Mouse (Mus musculus) CH12.LX (cell line): ENCODE data around the gene Galnt3.

ENCODE experiments used
- CTCF ChIP-seq, 2 experiments: IDR thresholded peaks in 1 of 2; conservative IDR thresholded peaks in 1 of 2; 2 replicates each; pipeline ENCODE4 v1.5.1; 2011 to 2012; ENCODE audit warnings: low read depth in 2 of 2, low read length in 2 of 2, improper control_type of control experiment in 1 of 2, inconsistent platforms in 1 of 2, mild to moderate bottlenecking in 1 of 2, moderate library complexity in 1 of 2
- EP300 ChIP-seq: IDR thresholded peaks from 2 replicates; pipeline ENCODE4 v1.6.1; 2011; ENCODE audit warnings: low read length, improper control_type of control experiment
- ETS1 ChIP-seq: conservative IDR thresholded peaks from 2 replicates; pipeline ENCODE4 v1.6.1; 2012; ENCODE audit warnings: low read depth, mild to moderate bottlenecking, inconsistent platforms, low read length, improper control_type of control experiment, moderate library complexity
- MAX ChIP-seq: IDR thresholded peaks from 2 replicates; pipeline ENCODE4 v1.6.1; 2011; ENCODE audit warnings: low read length, improper control_type of control experiment
- MEF2A ChIP-seq: IDR thresholded peaks from 2 replicates; pipeline ENCODE4 v1.6.1; 2014; ENCODE audit warnings: low read depth, mild to moderate bottlenecking, inconsistent platforms, low read length, improper control_type of control experiment, borderline replicate concordance
- NRF1 ChIP-seq: IDR thresholded peaks from 2 replicates; pipeline ENCODE4 v1.6.1; 2014; ENCODE audit warnings: low read depth, mild to moderate bottlenecking, inconsistent platforms, low read length, improper control_type of control experiment, moderate library complexity
- PAX5 ChIP-seq: IDR thresholded peaks from 2 replicates; pipeline ENCODE4 v1.6.1; 2012; ENCODE audit warnings: low read length, inconsistent platforms, mixed read lengths
- POLR2A ChIP-seq: IDR thresholded peaks from 2 replicates; pipeline ENCODE4 v1.6.1; 2011; ENCODE audit warnings: low read depth, mild to moderate bottlenecking, improper control_type of control experiment, low read length
- SMC3 ChIP-seq: IDR thresholded peaks from 2 replicates; pipeline ENCODE4 v1.6.1; 2011; ENCODE audit warnings: low read depth, low read length, improper control_type of control experiment

- no peak for TF ChIP-seq ETS1
- TF ChIP-seq SMC3: no peak
- no peak for TF ChIP-seq POLR2A
- no peak for TF ChIP-seq CTCF (conservative IDR thresholded peaks at IDR 0.05 in 1 of 2, IDR thresholded peaks at IDR 0.05 in 1 of 2; ENCODE audit: low read depth in 2 of 2, low read length in 2 of 2)
- TF ChIP-seq MEF2A: no peak
- no peak for TF ChIP-seq PAX5
- no peak for TF ChIP-seq EP300
- no peak for TF ChIP-seq MAX
- TF ChIP-seq NRF1: no peak
These were observed 17.9 kb upstream of the Galnt3 start for GRCm38 (mm10) chr2:66142711-66143110.
